Mouse (Mus musculus): Measurements from ENCODE around the gene H2-Ab1. TPM values are rescaled to one million over a fixed set of nuclear protein-coding genes. Genes with fewer than 3 reads are reported as not detected.
"Not testable (repeated sequence)": the region's sequence is repeated elsewhere in the genome, so short reads cannot be mapped to it uniquely, and the experiment has no call there.

The H2-Ab1 gene
- polyA plus RNA-seq, 1 experiment from 2014 or later: 42.0 TPM

- H3K4me3 ChIP-seq; H3K36me3 ChIP-seq; H3K4me2 ChIP-seq; H3K9ac ChIP-seq; ATAC-seq (ENCODE audit: borderline replicate concordance, extremely low read depth, low FRiP score, low TSS enrichment); H3K4me1 ChIP-seq; H3K27me3 ChIP-seq; H3K27ac ChIP-seq; H3K9me3 ChIP-seq: not testable (repeated sequence)
- 88% methylated on average over 4 of the region's 7 CpGs for WGBS
Observed at GRCm38 (mm10) chr17:34219801-34220200, 37.7 kb upstream of the H2-Ab1 start.

- H3K4me2 ChIP-seq; H3K36me3 ChIP-seq; H3K27me3 ChIP-seq; H3K4me1 ChIP-seq; H3K9me3 ChIP-seq; H3K9ac ChIP-seq; H3K27ac ChIP-seq; H3K4me3 ChIP-seq; ATAC-seq (ENCODE audit: borderline replicate concordance, extremely low read depth, low FRiP score, low TSS enrichment): not testable (repeated sequence)
- WGBS: 93% methylated on average over 5 of the region's 16 CpGs
Observed at GRCm38 (mm10) chr17:34220401-34220800, 37.1 kb upstream of the H2-Ab1 start.

GRCm38 (mm10) chr17:34224816-34225215 lies 32.7 kb upstream of the H2-Ab1 start:
- H3K9me3 ChIP-seq: no peaks in the 10 kb centered on the region
- no peaks in the 10 kb centered on the region for H3K36me3 ChIP-seq
- H3K9ac ChIP-seq: no peak overlapping the region
- no peak overlapping the region for H3K4me3 ChIP-seq
- no peak overlapping the region for H3K27ac ChIP-seq
- WGBS: 94% methylated on average over 3 of the region's 3 CpGs
- H3K4me1 ChIP-seq: no peaks in the 10 kb centered on the region
- H3K27me3 ChIP-seq: no peaks in the 10 kb centered on the region
- no peak for ATAC-seq (ENCODE audit: borderline replicate concordance, extremely low read depth, low FRiP score, low TSS enrichment)
- no peak overlapping the region for H3K4me2 ChIP-seq

GRCm38 (mm10) chr17:34225426-34225825 lies 32.1 kb upstream of the H2-Ab1 start:
- H3K27ac ChIP-seq: no peak overlapping the region
- H3K4me3 ChIP-seq: no peak overlapping the region
- no peak overlapping the region for H3K9ac ChIP-seq
- H3K9me3 ChIP-seq: no peaks in the 10 kb centered on the region
- no peaks in the 10 kb centered on the region for H3K27me3 ChIP-seq
- no peak overlapping the region for H3K4me2 ChIP-seq
- no peaks in the 10 kb centered on the region for H3K36me3 ChIP-seq
- ATAC-seq (ENCODE audit: borderline replicate concordance, extremely low read depth, low FRiP score, low TSS enrichment): no peak
- whole genome bisulfite sequencing: 94% methylated on average over 8 of the region's 8 CpGs
- H3K4me1 ChIP-seq: no peaks in the 10 kb centered on the region

GRCm38 (mm10) chr17:34225911-34226310 lies 31.6 kb upstream of the H2-Ab1 start:
- not testable (repeated sequence) for H3K9me3 ChIP-seq; H3K4me1 ChIP-seq; H3K27ac ChIP-seq; H3K4me3 ChIP-seq; H3K9ac ChIP-seq; ATAC-seq (ENCODE audit: borderline replicate concordance, extremely low read depth, low FRiP score, low TSS enrichment); H3K4me2 ChIP-seq; H3K27me3 ChIP-seq; H3K36me3 ChIP-seq
- WGBS: 97% methylated on average over 13 of the region's 23 CpGs

- 91% methylated on average over 9 of the region's 9 CpGs for WGBS
- not testable (repeated sequence) for H3K36me3 ChIP-seq; H3K9ac ChIP-seq; ATAC-seq (ENCODE audit: borderline replicate concordance, extremely low read depth, low FRiP score, low TSS enrichment); H3K4me2 ChIP-seq; H3K27me3 ChIP-seq; H3K27ac ChIP-seq; H3K4me1 ChIP-seq; H3K4me3 ChIP-seq; H3K9me3 ChIP-seq
Observed at GRCm38 (mm10) chr17:34230971-34231370, 26.5 kb upstream of the H2-Ab1 start.

GRCm38 (mm10) chr17:34232021-34232420 lies 25.5 kb upstream of the H2-Ab1 start:
- not testable (repeated sequence) for H3K4me1 ChIP-seq, H3K4me3 ChIP-seq
- WGBS: 89% methylated on average over 7 of the region's 7 CpGs

GRCm38 (mm10) chr17:34234926-34235325 lies 22.6 kb upstream of the H2-Ab1 start:
- no peaks in the 10 kb centered on the region for H3K4me1 ChIP-seq
- H3K36me3 ChIP-seq: no peaks in the 10 kb centered on the region
- H3K9ac ChIP-seq: no peak overlapping the region
- WGBS: 48% methylated on average over 9 of the region's 9 CpGs
- H3K9me3 ChIP-seq: no peaks in the 10 kb centered on the region
- H3K4me2 ChIP-seq: no peak overlapping the region
- no peak overlapping the region for H3K4me3 ChIP-seq
- H3K27me3 ChIP-seq: no peaks in the 10 kb centered on the region
- no peak overlapping the region for H3K27ac ChIP-seq
- ATAC-seq (ENCODE audit: borderline replicate concordance, extremely low read depth, low FRiP score, low TSS enrichment): no peak

More at GRCm38 (mm10) chr17:34232021-34232420, 25.5 kb upstream of the H2-Ab1 start:
- not testable (repeated sequence) for H3K27me3 ChIP-seq; H3K4me2 ChIP-seq; H3K36me3 ChIP-seq; H3K27ac ChIP-seq; H3K9me3 ChIP-seq; H3K9ac ChIP-seq; ATAC-seq (ENCODE audit: borderline replicate concordance, extremely low read depth, low FRiP score, low TSS enrichment)

GRCm38 (mm10) chr17:34236691-34237090 lies 20.8 kb upstream of the H2-Ab1 start:
- H3K9me3 ChIP-seq: no peaks in the 10 kb centered on the region
- H3K4me1 ChIP-seq: no peaks in the 10 kb centered on the region
- no peak overlapping the region for H3K9ac ChIP-seq
- no peak overlapping the region for H3K4me2 ChIP-seq
- H3K36me3 ChIP-seq: no peaks in the 10 kb centered on the region
- H3K4me3 ChIP-seq: no peak overlapping the region
- no peaks in the 10 kb centered on the region for H3K27me3 ChIP-seq
- no peak overlapping the region for H3K27ac ChIP-seq
- no peak for ATAC-seq (ENCODE audit: borderline replicate concordance, extremely low read depth, low FRiP score, low TSS enrichment)
- WGBS: 55% methylated on average over 5 of the region's 5 CpGs

- Histone ChIP-seq H3K4me2 (no peak overlapping the region), H3K9me3 (no peaks in the 10 kb centered on the region), H3K9ac (no peak overlapping the region), H3K4me3 (no peak overlapping the region), H3K4me1 (no peaks in the 10 kb centered on the region), H3K36me3 (no peaks in the 10 kb centered on the region), H3K27me3 (no peaks in the 10 kb centered on the region), H3K27ac (no peak overlapping the region)
- ATAC-seq (ENCODE audit: borderline replicate concordance, extremely low read depth, low FRiP score, low TSS enrichment): no peak
- 78% methylated on average over 3 of the region's 3 CpGs for WGBS
Observed at GRCm38 (mm10) chr17:34237741-34238140, 19.7 kb upstream of the H2-Ab1 start.

- H3K4me1 ChIP-seq: no peaks in the 10 kb centered on the region
Observed at GRCm38 (mm10) chr17:34238706-34239105, 18.8 kb upstream of the H2-Ab1 start, which contains the start of gene H2-Ob. H2-Ob (plus strand) TSS chr17:34238903.

GRCm38 (mm10) chr17:34239601-34240041 lies 17.9 kb upstream of the H2-Ab1 start:
- no peak overlapping the region for H3K4me3 ChIP-seq
- peak overlapping the region; percentile 59 for H3K27ac ChIP-seq
- no peaks in the 10 kb centered on the region for H3K36me3 ChIP-seq
- H3K9ac ChIP-seq: no peak overlapping the region
- 34% methylated on average over 10 of the region's 10 CpGs for WGBS
- H3K27me3 ChIP-seq: no peaks in the 10 kb centered on the region
- H3K9me3 ChIP-seq: no peaks in the 10 kb centered on the region
- H3K4me2 ChIP-seq: peak overlapping the region; percentile 34
- H3K4me1 ChIP-seq: no peaks in the 10 kb centered on the region
- no peak for ATAC-seq (ENCODE audit: borderline replicate concordance, extremely low read depth, low FRiP score, low TSS enrichment)

More at GRCm38 (mm10) chr17:34238706-34239105, 18.8 kb upstream of the H2-Ab1 start, which contains the start of gene H2-Ob:
- no peaks in the 10 kb centered on the region for H3K36me3 ChIP-seq
- no peak within 1 kb of the TSS for H3K4me3 ChIP-seq
- H3K27me3 ChIP-seq: no peaks in the 10 kb centered on the region
- peak within 1 kb of the TSS; percentile 59 for H3K27ac ChIP-seq
- H3K9ac ChIP-seq: no peak within 1 kb of the TSS
- 62% methylated on average over 3 of the region's 3 CpGs for WGBS
- ATAC-seq (ENCODE audit: borderline replicate concordance, extremely low read depth, low FRiP score, low TSS enrichment): no peak
- peak within 1 kb of the TSS; percentile 34; the same call in 1 of the 2 replicates for H3K4me2 ChIP-seq
- no peaks in the 10 kb centered on the region for H3K9me3 ChIP-seq

GRCm38 (mm10) chr17:34240366-34240765 lies 17.1 kb upstream of the H2-Ab1 start:
- H3K4me3 ChIP-seq: no peak overlapping the region
- no peak for ATAC-seq (ENCODE audit: borderline replicate concordance, extremely low read depth, low FRiP score, low TSS enrichment)
- H3K9me3 ChIP-seq: no peaks in the 10 kb centered on the region
- H3K27me3 ChIP-seq: no peaks in the 10 kb centered on the region
- H3K4me2 ChIP-seq: no peak overlapping the region
- no peak overlapping the region for H3K27ac ChIP-seq
- no peaks in the 10 kb centered on the region for H3K4me1 ChIP-seq
- H3K36me3 ChIP-seq: no peaks in the 10 kb centered on the region
- no peak overlapping the region for H3K9ac ChIP-seq
- WGBS: 60% methylated on average over 3 of the region's 3 CpGs
